Mouse (Mus musculus): ENCODE measurements around the gene Ttc27.

The Ttc27 gene

DNA sequence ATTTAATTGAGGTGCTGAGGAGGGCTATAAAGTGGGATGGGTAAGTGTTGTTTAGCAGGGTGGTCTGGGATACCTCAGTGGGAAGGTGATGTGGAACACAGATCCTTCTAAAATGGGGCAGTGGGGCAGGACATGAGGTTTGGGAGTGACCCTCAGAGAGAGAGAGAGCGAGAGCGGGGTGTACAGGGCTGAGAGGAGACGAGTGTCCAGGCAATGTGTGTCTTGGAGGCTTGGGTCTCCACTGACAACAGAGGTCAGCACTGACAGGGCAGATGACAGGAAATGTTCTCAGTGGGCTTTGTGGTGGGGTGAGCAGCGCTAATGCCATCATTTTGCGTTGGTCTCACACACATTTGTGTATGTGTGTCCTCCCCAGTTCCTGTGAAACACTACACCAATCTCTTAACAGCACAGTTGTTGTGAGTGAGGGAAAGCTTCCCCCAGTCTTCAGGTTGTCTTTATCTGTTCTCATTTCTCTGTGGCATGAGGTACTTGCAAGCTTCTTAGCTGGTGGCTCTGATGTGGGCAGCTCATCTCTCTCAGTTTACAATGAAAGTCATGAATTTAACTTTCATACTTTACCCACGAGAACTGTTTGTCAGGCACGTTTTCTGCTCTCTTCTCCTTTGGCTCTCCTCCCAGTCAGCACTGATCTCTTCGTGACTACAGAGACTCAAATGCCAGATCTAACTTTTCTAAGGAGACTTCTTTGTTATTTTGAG, 35.5 kb downstream of the Ttc27 start:
- peak; percentile 70 for DNase-seq (ENCODE audit: low read depth, low spot score)

GRCm38 (mm10) chr17:74753628-74754104, 36.1 kb downstream of the Ttc27 start:
- no peak for DNase-seq (ENCODE audit: low read depth, low spot score)

DNA sequence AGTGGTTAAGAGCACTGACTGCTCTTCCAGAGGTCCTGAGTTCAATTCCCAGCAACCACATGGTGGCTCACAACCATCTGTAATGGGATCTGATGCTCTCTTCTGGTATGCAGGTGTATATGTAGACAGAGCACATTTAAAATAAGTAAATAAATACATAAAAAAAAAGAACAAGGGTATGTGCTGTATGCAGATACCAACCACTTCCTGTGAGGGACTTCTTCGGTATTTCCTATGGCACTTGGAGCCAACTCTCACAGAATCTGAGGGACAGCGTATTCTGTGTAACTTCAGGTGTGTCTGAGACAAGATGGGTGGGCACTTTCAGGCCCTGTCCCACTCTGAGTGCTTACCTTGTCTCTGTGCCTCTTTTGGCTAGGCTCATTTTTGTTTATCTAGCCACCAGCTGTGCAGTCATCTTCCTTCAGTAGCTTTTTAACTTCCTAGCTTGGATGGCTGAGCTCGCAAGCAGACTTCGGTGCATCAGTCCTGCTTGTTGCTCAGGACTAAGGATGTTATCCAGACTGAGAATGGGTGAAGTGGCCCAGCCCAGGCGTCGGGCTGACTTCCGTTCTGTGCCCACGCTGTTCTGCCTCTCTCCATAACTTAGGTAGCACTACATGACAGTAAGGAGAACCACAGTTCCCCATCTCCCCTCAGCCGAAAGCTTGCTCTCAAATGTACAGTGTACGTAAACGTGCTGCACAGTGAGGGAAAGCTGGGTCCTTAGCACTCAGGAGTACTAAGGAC, 37.0 kb downstream of the Ttc27 start:
- no peak for DNase-seq (ENCODE audit: low read depth, low spot score)

DNA sequence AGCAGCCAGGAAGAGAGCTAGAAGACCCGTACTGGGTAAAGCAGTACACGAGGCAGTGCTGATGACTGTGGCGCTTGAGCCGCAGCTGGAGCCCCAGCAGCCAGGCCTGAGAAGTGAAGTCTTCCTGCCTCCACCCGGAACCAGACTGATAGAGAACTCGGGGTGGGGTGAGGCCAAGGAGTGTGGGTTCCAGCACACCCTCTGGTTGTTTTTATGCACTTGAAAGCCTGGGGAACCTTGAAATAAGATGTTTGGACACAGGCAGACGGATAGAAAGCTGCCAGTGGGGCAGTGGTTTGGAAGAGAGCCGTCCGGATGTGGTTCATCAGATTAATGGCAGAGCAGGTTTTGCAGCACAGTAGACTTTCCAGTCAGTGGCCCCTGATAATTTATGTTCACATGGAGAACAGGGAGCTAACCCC, 51.9 kb downstream of the Ttc27 start:
- DNase-seq (ENCODE audit: low read depth, low spot score), result no peak

DNA sequence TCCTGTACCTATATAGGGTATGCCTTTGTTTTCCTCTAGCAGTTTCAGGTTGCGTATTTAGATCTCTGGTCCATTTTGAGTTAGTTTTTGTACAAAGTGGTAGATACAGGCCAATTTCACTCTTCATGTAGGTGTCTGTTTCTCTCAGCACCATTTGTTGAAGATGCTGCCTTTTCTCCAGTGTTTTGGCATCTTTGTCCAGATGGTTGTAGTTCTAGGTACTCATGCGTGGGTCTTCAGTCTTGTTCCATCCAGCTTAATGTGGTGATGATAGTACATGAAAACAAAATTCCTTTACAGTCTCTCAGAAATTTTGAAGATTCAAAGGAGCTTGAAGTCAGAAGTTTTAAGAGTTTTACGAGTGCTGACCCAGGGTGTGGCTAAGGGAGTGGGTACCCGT, 54.8 kb downstream of the Ttc27 start:
- DNase-seq (ENCODE audit: low read depth, low spot score), result peak; percentile 48

DNA sequence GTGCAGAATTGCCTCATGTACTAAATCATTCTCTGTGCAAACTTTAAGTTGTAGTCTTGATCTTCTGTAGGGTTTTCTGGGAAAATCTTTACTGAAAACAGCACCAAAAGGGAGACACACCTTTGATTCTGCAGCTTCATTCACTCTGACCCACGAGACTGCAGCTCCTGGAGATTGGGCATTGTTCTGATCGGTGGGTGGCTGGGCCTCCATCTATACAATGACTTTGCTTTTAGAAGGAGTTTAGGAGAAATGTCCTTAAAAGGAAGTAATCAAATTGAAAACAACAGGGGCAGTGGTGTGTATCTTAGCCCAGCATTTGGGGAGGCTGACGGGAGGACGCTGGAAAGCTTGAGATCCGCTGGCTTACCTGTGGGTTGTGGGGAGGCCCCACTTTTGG, 56.0 kb downstream of the Ttc27 start:
- no peak for DNase-seq (ENCODE audit: low read depth, low spot score)

- DNase-seq (ENCODE audit: low read depth, low spot score), result no peak
Measured at GRCm38 (mm10) chr17:74780133-74780532, 62.6 kb downstream of the Ttc27 start.

GRCm38 (mm10) chr17:74780627-74781026, 63.1 kb downstream of the Ttc27 start:
- DNase-seq (ENCODE audit: low read depth, low spot score), result no peak

DNA sequence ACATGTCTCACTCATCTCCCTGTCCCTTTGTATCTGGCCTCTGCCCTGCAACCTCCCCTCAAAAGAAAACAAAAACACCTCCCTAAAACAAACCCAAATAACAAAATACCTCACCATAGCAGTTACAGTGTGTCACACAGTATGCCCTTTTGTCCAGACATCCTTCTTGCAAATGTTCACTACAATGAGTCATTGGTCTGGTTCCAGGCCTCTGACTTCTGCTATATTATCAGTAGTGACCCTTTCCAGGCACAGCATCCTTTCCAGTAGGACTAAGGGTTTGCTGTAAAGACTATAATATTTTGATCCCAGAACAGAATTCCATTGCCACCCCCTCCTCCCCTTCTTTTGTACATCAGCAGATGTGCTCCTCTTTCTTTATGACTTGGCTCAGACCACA, 64.4 kb downstream of the Ttc27 start:
- no peak for DNase-seq (ENCODE audit: low read depth, low spot score)

DNA sequence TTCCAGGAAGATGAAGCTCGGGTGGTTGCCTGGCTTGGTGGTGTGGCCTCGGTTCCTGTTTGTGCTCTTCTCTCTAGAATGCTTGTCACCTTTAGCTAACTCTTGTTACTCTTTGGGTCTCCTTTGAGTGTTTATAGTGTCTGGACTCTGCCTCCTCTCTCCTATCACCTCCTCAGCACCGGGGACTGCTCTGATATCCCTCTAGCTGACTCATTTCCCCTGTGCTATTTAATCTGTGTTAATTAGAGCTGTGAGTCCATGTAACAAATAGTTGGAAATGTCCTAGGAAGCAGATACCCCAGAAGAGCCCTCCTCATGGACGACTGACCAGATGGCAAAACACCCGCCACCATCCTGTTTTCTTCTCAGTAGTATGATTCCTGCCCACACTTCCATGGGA, 68.1 kb downstream of the Ttc27 start:
- DNase-seq (ENCODE audit: low read depth, low spot score), result no peak

GRCm38 (mm10) chr17:74786198-74786734, 68.7 kb downstream of the Ttc27 start:
- no peak for DNase-seq (ENCODE audit: low read depth, low spot score)

DNA sequence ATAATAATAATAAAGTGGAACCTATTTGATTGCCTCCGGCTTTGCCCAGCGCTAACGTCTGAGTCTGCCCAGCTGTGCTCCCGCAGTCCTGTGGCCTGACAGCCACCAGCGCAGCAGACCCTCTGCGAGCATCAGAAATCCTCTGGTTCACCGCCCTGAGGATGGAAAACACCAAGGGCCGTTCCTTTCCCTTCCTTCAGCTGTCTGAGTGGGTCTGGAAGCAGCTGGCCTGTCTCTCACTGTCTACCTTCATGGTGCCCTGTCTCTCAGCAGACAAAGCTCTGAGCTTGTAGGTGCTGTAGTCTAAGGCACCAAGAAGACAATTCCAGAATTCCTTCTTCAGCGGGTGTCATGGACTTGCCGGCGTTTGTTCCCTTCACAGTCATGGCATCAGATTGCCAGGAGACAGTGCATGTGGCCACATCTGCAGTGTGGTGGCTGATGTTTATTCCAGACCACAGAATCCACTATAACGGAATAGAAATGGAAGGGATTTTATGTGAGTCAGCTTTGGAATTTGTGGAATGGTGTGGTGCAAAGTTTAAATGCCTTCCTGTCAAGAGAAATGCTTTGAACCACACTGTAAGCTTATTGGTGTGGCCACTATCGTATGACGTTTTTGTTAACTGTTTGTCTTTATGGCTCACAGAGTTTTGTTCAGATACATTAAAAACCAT, 78.6 kb downstream of the Ttc27 start:
- no peak for DNase-seq (ENCODE audit: low read depth, low spot score)

DNA sequence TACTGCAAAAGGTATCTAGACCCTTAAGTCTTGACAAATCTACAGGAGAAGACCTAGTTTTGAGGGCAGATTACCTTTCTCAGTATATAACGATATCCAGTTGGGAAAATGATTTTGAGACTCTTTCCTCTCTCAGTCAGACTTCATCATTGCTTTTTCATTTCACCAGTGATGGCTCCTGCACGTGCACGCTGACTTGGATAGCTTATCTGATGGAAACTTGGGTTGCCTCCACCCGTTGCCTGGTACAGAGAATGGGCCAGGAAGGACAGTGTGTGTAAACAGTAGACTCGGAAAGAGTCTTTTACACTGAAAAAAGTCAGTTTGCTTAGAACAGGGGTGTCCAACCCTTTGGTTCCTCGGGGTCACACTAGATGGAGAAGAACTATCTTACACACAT, 82.3 kb downstream of the Ttc27 start:
- DNase-seq (ENCODE audit: low read depth, low spot score), result no peak

GRCm38 (mm10) chr17:74802765-74803164, 85.2 kb downstream of the Ttc27 start:
- DNase-seq (ENCODE audit: low read depth, low spot score), result no peak

- DNase-seq (ENCODE audit: low read depth, low spot score), result no peak
Measured at GRCm38 (mm10) chr17:74803835-74804234, 86.3 kb downstream of the Ttc27 start.

GRCm38 (mm10) chr17:74804321-74804930, 86.9 kb downstream of the Ttc27 start:
- DNase-seq (ENCODE audit: low read depth, low spot score), result no peak

GRCm38 (mm10) chr17:74807509-74808248, 90.1 kb downstream of the Ttc27 start:
- no peak for DNase-seq (ENCODE audit: low read depth, low spot score)

DNA sequence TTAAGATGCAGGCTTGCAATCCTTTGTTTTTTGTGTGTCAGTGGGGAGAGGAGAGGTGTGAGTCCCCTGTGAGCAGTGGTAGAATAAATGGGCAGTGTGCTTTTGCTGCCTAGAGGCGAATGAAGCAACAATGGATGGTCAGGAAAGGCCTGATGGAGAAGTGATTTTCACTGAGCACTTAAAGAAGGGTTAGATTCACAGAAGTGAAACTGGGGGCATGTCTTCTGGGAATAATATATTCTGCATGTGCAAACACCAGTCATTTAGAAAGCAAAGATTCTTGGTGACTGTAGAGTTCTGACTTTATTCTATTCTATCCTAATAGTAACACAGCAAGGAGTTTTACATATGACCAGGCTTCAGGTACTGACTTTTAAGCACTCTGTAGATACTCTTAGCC, 90.8 kb downstream of the Ttc27 start:
- no peak for DNase-seq (ENCODE audit: low read depth, low spot score)

GRCm38 (mm10) chr17:74808901-74809300, 91.4 kb downstream of the Ttc27 start:
- no peak for DNase-seq (ENCODE audit: low read depth, low spot score)

- peak; percentile 71 for DNase-seq (ENCODE audit: low read depth, low spot score)
Measured at GRCm38 (mm10) chr17:74810892-74811625, 93.5 kb downstream of the Ttc27 start.

All from brain, adult 2 months (tissue).